Comparison of ENCODE assay signal across 24 mouse cellular contexts in the genomic region with DNA sequence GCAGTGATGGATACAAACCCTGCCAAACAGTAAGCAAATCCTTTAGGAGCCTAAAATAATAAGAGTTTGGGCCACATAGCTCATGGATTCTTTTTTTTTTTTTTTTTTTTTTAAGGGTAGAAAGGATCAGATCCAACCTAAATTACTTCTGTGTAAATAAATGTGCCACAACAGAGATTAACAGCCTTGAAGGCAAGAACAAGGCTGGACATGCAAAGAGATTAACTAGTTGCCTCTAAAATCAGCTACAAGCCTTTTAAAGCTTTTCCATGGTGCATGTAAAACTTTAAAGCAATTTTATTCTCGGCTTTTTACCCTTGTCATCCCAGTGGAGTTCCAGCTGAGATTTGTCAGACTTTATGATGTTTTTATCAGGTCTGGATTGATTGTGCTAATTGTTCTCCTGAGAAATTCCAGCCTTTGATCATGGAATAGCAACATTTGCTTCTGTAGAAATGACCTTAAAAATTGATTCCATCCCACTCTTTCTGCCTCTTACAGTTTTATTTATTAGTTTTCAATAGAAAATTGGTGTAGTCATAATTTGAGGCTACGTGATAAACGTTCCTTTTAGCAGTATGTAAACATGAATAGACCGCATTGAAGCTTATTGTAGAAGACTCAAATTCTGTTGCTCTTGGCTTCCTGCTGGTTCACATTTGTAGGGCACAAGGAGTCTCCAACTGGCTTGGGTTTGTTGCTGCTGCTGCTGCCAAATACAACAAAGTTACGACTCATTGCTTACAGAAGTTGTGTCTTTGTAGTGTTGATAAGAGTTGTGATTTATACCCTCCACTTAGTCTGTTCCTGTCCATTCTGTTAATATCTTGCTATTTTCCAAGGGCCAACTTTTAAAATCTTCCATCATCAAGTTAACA.
A peak's percentile ranks its signal among the peaks of the same experiment; 100 is the strongest.
DNase-seq lines count a peak whose midpoint lies in the region; ATAC-seq lines count a peak whose summit lies in the region.
"Had no signal": no experiment of that assay in that cellular context is flagged by ENCODE, and none has a peak within 500 bp of the region (broad histone marks: within the 10 kb centered on the region; RNA-seq: fewer than 3 reads in every experiment).

No protein-coding gene starts in this region.

- H3K9ac ChIP-seq in kidney, embryonic 16.5 days (replicated peaks; ENCODE audit: low read length), result no peak overlapping the region
- H3K9ac ChIP-seq: forebrain, embryonic 12.5 days; heart, embryonic 15.5 days; hindbrain, embryonic 14.5 days; limb, embryonic 15.5 days; liver, embryonic 15.5 days had no signal

- H3K27ac ChIP-seq in kidney, embryonic 16.5 days (ENCODE audit: low read length), result no peak overlapping the region; the same call in 1 of the 2 replicates
- H3K27ac ChIP-seq: forebrain, embryonic 12.5 days; heart, embryonic 15.5 days; hindbrain, embryonic 14.5 days; left cerebral cortex, adult 2 months; limb, embryonic 15.5 days; liver, embryonic 15.5 days had no signal

- peak; percentile 89 for ATAC-seq in kidney, embryonic 16.5 days (ENCODE audit: low FRiP score, low TSS enrichment)
- ATAC-seq: inflammation-experienced regulatory T-cells, adult 6 months; lung, postnatal 0 days had no signal

- no peaks in the 10 kb centered on the region for H3K9me3 ChIP-seq in kidney, embryonic 16.5 days (ENCODE audit: low read length)
- H3K9me3 ChIP-seq: forebrain, embryonic 12.5 days; heart, embryonic 15.5 days; limb, embryonic 15.5 days; liver, embryonic 15.5 days had no signal

- H3K36me3 ChIP-seq in kidney, embryonic 16.5 days (ENCODE audit: insufficient read depth, low read length), result no peaks in the 10 kb centered on the region
- H3K36me3 ChIP-seq: forebrain, embryonic 12.5 days; heart, embryonic 15.5 days; limb, embryonic 15.5 days; liver, embryonic 15.5 days had no signal

- WGBS in kidney, embryonic 16.5 days, result 42% methylated on average over 5 of the region's 5 CpGs

- no peak overlapping the region for H3K4me2 ChIP-seq in kidney, embryonic 16.5 days (replicated peaks; ENCODE audit: low read depth, low read length)
- H3K4me2 ChIP-seq: forebrain, embryonic 12.5 days; heart, embryonic 15.5 days; hindbrain, embryonic 14.5 days; limb, embryonic 15.5 days; liver, embryonic 15.5 days; midbrain, embryonic 11.5 days had no signal

- no peaks in the 10 kb centered on the region for H3K4me1 ChIP-seq in kidney, embryonic 16.5 days (ENCODE audit: insufficient read depth, low read length)
- H3K4me1 ChIP-seq: forebrain, embryonic 12.5 days; heart, embryonic 15.5 days; limb, embryonic 15.5 days; liver, embryonic 15.5 days had no signal

- DNase-seq in embryo, embryonic 10.5 days (ENCODE audit: low spot score), result peak; percentile 10
- no peak for DNase-seq in embryo, embryonic 10 days (ENCODE audit: low spot score)
- no peak for DNase-seq in kidney, adult 11 months
- DNase-seq in NIH3T3 (ENCODE audit: low read depth), result peak; percentile 5
- peak; percentile 10 for DNase-seq in forelimb bud, embryonic 11.5 days (ENCODE audit: low read depth, low spot score)
- DNase-seq in spleen, postnatal 4 days (ENCODE audit: low spot score in 2 of 2), result no peak
- no peak for DNase-seq in adrenal gland, postnatal 14 days
- DNase-seq: cerebellum, adult 2 months; cerebellum, postnatal 25 days; heart, postnatal 4 days; left cerebral cortex, postnatal 4 days; right cerebral cortex, postnatal 14 days; spleen, adult 18-20 months; thymus, postnatal 14 days had no signal

- no peak overlapping the region for H3K4me3 ChIP-seq in kidney, embryonic 16.5 days (ENCODE audit: low read length)
- H3K4me3 ChIP-seq: forebrain, embryonic 12.5 days; heart, embryonic 15.5 days; left cerebral cortex, adult 2 months; limb, embryonic 15.5 days; liver, embryonic 15.5 days had no signal

- H3K27me3 ChIP-seq in kidney, embryonic 16.5 days (ENCODE audit: insufficient read depth, low read length), result no peaks in the 10 kb centered on the region
- H3K27me3 ChIP-seq: forebrain, embryonic 12.5 days; heart, embryonic 15.5 days; limb, embryonic 15.5 days; liver, embryonic 15.5 days had no signal

Comparison
In these comparisons a context has a peak if more than half of its experiments do, and no peak if none do; other contexts are left out.
1. DNase-seq: peak in embryo, embryonic 10.5 days (single experiment), NIH3T3 (single experiment) and forelimb bud, embryonic 11.5 days (single experiment); none in embryo, embryonic 10 days (single experiment), kidney, adult 11 months (single experiment), spleen, postnatal 4 days (0 of 2) and adrenal gland, postnatal 14 days (single experiment).